Mouse (Mus musculus) cortical plate, adult 2 months (tissue): ENCODE measurements at regions not wholly inside any gene's neighbourhood (a gene's known extent, or its start where the extent isn't known, plus 50 kb on each side); places are given as distances from the start of the nearest gene placed in this dataset.

Source experiments
- CTCF ChIP-seq: fragments of 200-500 bp; IDR thresholded peaks from 2 replicates; pipeline ENCODE4 v1.5.1; 2011; ENCODE audit warnings: mild to moderate bottlenecking, control low read depth, low read length; ENCODE audit not compliant: insufficient read depth; ENCODE audit errors: extremely low read depth
- POLR2A ChIP-seq: fragments of 200-500 bp; IDR thresholded peaks from 2 replicates; pipeline ENCODE4 v1.6.1; 2011; ENCODE audit warnings: mild to moderate bottlenecking, low read length, control low read depth; ENCODE audit not compliant: insufficient read depth; ENCODE audit errors: extremely low read depth

- TF ChIP-seq POLR2A = no peak
- no peak for TF ChIP-seq CTCF
These were observed 866.3 kb upstream of the Gm5150 start for GRCm38 (mm10) chr3:16872337-16873117.
